Mouse (Mus musculus): ENCODE results near the gene Kcnmb1.

Gene Kcnmb1

DNA sequence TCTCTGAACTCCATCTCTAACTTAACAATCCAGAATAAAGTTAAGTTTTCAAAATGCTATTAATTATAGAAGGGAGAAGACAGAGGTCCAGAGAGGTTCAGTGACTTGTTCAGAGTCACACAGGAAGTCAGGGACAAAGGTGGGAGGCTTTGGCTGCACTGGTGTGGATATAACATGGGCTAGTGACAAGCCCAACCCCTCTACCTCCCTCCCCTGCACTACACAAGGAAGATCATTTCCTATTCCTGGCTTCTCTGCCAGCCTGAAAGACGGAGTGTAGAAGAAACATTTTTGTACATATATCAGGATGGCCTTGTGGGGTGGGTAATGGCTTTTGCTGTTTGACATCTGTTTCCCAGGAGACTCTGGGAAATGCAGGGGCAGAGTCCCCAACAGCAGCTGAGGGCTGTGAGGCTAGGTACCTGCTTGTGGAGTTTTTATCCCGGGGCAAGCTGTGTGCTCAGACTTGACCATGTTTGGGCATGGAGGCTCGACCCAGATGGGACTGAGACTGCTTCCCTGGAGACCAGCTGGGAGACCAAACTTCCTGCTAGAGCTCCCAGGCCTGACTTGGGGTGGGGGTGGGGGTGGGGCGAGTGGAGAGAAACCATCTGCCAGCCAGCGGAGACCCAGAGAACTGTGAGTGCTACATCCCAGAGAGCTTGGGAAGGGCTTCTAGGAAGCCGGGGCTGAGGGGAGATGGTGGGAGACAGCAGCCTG lies at the start of gene Kcnmb1:
Kcnmb1 (plus strand) TSS at position 326 of the 720 bp plus-strand sequence.
- no peak for DNase-seq

DNA sequence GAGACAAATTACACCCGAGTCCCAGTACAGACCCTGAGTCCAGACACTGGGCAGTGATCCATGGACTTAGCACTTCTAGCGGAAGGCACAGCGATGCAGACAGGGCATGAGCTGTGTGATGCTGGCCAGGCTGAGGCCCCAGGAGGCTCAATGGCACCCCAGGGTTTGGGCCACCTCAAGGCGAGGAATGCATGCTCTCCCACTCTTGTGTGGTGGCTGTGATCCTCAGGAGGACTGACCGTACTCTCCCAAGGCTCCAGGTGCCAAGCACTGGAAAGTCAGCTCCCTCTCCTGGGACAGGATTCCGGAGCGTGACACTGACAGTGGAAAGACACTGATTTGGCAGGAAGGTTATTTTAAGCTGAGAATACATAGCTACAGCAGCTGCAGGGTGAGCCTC lies 49.8 kb upstream of the Kcnmb1 start:
- DNase-seq, result no peak

DNA sequence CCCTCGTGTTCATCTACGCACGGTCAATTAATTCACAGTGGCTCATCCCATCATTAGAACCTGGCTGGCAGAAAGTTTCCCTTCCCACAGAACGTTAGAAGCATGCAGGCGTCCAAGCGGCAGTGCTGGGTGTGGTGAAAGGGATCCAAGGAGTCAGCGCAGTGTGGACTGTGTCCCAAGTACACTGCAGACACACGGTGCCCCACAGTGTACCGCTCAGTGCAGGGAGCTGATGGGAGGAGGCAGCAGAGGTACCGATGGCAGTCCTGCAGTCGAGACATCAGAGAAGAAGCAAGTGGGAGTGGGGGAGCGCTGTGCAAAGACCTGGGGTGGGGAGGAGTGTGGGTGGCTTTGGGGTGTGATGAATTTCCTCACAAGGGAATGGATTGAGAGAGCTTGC lies 48.6 kb upstream of the Kcnmb1 start:
- DNase-seq, result no peak

DNA sequence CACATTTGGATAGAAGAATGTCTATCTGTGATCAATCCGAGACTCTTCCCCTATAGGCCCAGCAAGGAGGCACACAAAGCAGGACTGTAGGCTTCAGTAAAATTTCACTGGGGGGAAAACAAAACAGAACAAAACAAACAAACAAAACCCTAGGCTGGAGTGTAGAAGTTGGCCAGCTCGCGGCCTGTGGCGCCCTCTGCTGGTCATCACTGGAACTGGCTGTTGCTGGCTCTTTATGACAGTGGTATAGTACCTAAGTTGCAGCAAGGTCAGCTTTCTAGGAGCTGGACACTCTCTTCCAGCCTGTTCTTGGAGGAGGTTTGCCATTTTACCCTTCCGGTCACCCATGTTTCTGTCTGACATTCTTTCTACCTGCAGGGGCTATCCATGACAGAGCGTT lies 45.2 kb upstream of the Kcnmb1 start:
- peak; percentile 53 to 64 for DNase-seq

DNA sequence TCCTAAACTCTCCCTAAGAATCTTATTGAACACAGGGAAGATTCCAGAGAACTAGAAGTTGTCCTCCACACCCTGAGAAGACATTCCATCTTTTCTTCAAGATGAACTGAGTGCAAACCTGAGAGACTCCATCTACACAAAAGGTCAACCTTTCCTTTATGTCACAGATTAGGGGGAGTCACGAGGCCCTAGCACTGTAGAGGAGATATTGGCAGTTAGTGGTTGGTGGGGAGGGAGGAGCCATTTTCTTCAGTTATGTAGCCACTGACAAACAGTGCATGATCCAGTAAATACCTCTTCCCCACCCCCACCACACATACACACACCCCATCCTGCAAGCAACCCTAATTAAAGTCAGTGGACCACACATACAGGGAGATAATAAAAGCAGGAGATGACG lies 44.4 kb upstream of the Kcnmb1 start:
- DNase-seq, result no peak

DNA sequence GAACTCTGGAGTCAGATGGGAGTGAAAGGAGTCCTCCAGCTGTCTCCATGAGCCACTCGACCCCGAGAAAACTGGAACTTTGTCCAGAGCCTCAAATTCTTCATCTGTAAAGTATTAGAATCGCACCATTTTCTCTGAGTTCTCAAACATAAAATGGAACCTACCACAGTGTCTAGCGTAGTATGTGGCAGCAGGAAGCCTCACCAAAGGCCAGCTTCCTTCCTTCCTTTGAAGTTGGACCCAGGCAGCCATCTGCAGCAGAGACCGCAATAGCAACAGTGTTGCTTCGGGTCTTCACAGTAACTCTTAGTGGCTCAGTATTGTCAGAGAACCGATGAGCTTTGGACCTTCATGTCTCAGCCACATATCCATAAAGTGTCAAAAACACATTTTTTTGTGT lies 43.0 kb upstream of the Kcnmb1 start:
- DNase-seq, result peak in 1 of 2 experiments; percentile 28

DNA sequence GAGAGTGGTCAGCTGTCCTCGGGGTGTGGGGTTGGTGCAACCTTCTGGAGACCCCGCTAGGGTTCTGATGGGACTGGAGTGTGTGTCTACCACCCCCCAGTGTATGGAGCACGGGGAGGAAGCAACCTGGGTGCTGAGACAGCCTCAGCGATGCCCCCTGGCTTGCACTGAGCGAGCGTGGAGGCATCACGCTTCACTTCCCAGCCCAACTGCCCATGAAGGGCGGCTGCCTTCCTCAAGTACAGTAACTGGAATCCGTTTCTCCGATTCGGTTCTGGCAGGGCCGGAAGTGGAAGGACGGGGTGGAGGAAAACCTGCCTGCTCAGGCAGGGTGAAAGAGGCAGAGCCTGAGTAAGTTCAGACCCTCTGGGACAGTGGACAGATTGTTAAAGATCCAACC lies 41.4 kb upstream of the Kcnmb1 start:
- no peak for DNase-seq

DNA sequence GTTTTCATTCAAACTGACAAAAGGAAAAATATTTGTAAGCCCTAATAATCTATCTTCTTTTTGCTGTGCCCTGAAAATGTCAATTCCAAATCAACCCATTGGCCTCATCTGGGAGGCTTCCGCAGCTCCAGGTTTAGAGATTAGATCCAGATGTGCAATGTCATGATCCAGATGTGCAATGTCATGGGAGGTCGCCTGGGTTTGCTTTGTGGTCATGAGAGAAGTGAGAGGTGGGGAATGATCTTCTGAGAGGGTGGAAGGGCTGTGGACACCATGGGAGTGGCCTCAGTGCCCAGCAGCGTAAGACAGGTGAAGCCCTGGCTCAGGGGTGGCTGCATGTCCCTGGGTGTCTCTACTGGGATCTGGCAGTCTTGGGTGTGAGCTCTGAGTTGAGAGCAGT lies 39.8 kb upstream of the Kcnmb1 start:
- no peak for DNase-seq

DNA sequence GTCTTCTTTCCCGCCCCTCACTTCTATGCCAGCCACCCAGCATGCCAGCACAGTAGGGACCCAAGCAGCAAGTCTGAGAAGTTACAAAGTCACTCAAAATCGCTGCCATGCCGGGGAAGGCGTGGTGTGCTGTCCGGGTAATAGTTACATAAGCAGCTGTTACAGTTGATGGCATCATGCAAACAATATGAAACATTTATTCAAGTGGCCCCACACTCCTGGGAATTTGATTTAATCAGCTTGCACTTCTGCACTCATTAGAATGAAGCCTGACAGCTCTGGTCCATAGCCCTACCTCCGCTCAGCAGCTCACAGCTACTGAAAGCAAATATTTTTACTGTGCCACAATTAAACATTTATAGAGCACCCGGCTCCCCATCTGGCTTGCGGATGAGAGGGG lies 37.0 kb upstream of the Kcnmb1 start:
- DNase-seq, result no peak

DNA sequence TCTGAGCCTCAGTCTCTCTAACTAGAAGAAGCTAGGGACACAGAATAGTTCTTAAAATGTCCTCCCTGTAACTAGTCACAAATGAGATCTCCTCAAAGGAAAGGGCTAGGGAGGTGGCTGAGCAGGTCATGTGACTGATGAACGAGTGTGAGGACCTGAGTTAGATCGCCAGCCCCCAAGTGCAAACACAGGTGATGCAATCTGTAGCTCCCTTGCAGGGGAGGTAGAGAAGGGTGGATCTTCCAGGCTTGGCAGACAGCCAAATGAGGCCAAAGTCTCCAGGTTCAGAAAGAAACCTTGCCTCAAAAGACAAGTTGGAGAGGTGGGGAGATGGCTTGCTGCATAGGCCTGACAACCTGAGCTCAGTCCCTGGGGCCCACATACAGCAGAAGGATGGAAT lies 36.3 kb upstream of the Kcnmb1 start:
- no peak for DNase-seq

DNA sequence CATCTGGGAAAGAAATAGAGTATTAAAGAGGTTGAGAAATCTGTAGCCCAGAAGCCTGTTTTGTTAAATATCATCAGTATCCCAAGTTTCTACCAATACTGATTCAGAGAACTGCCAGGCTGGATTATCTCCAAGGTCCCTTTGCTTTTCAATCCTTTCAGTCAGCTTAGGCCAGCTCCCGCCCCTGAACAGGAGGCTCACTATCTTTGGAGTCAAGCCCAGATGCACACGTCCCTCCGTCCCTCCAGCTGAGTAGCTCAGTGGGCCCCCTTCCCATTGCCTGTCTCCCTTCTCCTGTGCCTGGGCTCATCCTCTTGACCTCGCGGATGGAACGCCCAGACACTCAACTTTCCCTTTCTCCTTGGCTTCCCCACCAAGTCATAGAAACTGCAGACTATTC lies 35.5 kb upstream of the Kcnmb1 start:
- DNase-seq, result no peak

DNA sequence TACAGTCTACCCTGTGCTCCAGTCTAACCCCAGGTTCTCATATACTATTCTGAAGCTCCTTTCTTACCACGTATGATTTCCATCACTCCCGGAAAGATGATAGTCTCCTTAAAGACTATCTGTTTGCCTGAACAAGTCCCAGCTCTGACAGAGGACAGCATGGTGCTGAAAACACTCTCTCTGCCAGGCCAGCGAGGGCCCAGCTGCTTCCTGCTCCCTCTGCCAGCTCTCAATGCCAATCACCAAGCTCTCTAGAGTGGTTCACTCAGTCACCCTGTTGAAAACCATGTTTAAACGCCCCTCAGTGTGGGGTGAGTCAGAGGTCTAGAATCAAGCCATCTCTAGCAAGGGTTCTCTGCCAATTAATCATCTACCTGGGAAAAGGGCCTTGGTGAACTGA lies 35.0 kb upstream of the Kcnmb1 start:
- no peak for DNase-seq

DNA sequence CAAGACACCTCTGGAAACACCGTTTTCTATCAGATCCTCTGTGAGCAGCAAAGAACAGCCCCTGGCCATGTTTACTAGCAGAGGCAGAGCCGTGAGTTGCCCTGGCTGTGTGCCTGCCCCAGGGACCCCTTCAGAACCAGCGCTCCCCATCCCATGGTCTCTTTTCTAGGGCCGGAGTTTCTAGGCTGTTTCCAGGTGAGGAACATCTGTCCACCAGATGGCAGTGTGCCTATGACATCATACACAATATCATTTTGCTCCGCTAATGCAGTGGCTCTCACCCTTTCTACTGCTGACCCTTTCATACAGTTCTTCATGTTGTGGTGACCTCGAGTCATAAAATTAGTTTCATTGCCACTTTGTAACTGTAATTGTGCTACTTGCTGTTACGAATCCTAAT lies 34.2 kb upstream of the Kcnmb1 start:
- peak; percentile 43 to 49 for DNase-seq

DNA sequence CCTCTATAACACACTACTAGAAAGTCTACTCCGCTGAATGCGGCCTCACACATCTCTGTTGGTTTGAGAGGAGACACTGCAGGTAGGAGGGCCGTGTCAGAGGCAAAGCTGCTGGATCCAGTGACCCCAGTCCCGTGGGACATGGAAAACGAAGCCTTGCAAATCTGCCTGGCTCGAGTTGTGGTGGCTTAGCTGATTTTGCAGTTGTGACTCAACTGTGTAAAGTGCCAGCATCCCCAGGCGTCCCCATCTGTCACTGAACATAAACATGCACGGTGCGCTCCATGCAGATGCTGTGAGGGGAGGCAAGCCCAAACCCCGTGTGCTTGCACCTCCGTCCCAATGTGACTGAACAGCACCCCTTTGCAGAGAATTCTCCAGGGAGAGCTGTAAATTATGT lies 33.4 kb upstream of the Kcnmb1 start:
- DNase-seq, result no peak

DNA sequence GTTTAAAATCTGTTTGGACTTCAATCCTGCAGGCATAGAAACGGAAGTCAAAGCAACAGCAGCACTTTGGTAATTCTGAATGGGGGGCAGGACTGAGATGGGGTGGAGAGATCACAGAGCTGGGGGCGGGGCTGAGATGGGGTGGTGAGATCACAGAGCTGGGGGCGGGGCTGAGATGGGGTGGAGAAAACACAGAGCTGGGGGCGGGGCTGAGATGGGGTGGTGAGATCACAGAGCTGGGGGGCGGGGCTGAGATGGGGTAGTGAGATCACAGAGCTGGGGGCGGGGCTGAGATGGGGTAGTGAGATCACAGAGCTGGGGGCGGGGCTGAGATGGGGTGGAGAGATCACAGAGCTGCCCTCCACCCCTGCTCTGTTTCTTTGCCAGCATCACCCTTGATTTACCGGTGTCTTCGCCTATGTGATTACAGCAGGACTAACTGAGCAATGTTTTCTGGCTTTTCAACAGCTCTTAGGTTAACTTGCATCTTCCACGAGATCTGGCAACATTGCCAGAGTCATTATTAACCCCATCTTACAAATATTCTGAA lies 30.9 kb upstream of the Kcnmb1 start:
- DNase-seq, result peak; percentile 78 to 82

DNA sequence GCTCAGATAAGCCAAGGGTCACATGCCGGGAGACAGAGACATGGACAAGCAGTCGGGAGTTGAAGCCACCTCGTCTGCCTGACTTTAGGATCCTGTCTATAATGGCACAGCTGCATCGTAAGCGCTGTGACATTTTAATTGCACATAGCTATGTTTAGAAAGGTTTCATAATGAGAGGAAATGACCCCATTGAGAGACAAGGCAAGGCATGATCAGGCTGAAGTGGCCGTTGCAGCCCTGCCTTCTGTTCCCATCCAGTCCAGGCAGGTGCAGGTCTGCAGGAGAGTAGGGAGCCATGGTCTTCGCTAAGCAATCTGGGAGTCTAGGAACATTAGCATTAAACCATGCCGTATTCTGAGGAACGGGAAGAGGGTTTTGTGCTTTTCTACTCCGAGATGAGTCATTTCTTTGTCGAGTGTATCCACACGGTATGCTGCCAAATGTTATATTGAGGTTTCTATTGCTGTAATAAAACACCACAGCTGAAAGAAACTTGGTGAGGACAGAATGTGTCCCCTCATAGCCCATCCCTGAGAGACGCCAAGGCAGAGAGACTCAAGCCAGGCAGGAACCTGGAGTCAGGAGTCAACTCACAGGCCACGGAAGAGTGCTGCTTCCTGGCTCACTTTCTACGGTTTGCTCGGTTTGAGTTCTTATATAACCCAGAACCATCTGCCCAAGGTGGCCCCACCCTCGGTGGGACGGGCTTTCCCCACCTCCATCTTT lies 30.3 kb upstream of the Kcnmb1 start:
- DNase-seq, result peak; percentile 30 to 45

DNA sequence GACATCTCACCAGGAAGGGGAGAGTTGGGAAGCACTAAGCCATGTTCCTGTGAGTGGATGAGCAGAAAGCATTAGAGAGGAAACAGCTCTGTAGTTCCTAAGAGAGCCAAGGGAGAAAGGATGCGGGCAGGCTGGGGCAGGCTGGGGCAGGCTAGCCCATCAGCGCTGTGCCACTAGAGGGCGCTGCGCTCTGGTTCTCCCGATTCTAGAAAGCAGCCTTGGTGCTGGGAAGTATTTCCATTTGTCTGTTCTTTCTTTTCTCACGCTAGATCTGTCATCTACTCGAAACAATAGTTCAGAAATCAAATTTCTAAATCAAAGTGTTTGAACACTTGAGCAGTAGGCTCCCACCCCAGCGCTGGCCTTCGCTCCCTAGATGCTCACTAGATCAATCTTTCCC lies 28.5 kb upstream of the Kcnmb1 start:
- DNase-seq, result peak; percentile 52 to 53

DNA sequence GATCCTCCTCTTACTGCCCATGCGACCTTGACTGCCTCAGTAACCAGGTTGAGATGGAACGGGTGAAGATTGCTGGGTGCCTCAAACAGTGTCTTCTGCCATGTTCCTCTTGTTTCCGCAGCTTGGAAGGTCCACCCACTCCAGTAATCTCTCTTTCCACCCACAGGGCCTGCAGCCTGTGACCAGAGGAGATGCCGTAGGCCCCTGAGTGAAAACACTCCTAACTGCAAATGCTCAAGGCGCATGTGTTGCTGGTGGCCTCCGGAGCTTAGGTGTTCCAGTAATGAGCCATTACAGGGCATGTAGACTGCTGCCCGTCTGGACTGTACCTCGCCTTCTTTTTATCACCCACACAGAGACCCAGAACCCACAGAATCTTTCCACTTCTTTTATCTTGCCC lies 25.2 kb upstream of the Kcnmb1 start:
- DNase-seq, result no peak

DNA sequence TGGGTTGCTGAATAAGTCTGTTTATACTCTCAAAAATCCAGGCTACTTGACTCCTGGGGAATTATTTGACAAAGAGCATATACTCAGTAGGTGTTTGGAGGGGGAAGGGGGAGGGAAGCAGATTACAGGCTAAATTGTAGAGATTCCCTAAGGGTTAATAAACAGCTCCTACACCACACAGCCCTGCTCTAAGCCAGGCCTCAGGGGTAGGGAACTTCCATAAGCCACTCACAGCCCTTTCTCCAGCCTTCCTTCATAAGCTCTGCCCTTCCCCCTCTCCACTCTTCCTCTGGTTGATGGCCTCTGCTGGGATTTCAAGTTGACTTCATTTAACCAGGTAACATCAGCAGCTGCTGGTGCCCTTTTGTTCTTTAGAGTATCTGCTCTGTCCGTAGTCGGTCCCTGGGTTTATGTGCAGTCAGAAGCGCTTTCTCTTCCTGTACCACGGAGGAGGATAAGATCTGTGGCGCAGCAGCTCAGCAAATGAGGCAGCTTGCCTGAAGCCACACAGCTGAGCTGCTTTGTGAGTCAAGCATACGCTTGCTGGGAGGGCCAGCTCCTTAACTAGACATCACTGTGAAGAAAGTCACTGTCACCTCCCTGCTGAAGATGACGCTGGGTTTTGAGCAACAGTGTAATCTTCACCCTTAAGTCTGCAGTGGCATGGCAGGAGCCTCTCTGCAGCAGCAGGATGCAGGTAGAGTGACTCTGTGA lies 24.1 kb upstream of the Kcnmb1 start:
- DNase-seq, result peak; percentile 75 to 85

DNA sequence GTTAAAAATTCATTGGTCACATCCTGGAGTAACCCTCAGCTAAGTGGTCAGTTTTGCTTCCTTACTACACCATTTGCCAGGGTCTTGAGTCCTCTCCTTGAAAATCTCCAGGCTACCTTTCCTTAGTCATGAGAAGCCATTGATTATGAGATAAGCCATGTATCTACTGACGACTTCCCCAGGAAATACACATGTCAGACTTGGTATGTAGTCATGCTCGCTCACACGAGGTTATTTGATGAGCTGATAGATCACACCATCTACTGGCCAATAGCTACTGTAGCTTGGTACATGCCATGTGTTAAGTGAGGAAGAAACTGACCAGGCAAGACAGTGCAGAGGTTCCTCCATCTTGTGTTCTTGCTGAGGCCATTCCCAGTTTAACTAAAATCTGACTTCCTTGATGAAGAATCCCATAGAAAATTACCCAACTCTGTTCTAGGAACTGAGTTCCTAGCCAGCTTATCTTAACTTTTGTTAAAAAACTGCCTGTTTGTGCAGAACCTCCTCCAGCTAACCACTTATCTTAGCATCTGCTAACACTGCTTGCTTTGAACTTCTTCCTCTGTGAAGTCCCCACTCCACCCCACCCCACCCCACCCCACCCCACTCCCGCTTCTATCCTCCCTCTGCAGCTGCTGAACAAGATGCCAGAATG lies 23.2 kb upstream of the Kcnmb1 start:
- DNase-seq, result peak in 1 of 2 experiments; percentile 16

DNA sequence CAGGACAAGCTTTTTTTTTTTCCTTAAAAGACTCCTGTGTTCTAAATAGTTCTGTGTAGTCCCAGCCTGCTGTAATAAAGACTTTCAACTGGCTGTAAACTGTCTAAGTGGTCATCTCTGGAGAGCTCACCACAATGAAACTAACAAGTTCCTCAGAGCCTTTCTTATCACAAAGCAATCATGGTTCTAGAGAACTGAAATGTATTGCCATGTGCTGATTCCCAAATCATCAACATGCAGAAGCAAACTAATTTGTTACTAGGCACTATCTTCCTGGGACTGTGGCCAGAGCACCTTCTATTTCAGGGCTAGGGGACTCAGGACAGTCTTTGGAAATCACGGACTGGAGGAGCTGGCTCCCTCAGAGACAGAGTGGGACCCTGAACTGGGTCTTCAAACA lies 19.2 kb upstream of the Kcnmb1 start:
- DNase-seq, result no peak

DNA sequence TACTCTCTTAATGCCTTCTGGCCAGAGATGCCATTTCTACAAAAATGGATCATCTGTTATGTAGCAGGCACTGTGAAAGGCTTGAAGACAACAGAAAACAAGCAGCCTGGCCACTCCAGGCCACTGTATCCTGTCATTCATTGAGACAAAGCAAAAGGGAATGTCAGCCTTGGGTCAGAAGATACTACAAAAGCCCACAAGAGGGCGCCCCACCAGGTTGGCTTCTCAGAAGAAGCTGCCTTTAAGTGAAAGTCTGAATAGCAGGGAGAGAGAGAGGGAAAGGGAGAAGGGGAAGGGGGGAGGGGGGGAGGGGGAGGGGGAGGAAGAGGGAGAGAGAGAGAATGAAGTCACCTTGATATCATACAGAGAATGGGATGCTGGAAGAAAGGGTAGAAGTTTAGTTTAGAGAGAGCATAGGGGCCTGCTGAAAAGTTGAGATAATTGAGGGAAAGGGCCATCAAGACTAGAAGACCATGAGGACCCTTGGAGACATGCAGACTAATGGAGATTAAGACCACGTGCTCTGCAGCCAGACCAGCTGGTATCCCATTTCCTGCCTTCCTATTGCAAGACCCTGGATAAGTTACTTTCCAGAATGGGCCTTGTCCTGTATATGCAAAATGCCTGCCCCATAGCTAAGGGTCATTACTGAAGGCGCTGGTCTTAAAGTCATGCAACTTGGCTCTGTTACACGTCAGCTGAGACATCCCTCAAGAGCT lies 18.6 kb upstream of the Kcnmb1 start:
- peak; percentile 53 to 56 for DNase-seq
